Mouse (Mus musculus) MEL (cell line): ENCODE data around the gene Trappc12. TPM values are rescaled to one million over a fixed set of nuclear protein-coding genes. Genes with fewer than 3 reads are reported as not detected.

Experiments
- DNase-seq: peaks from one replicate; pipeline ENCODE4 v3.0.0; 2011; ENCODE audit warnings: low read depth, low spot score
- H3K27ac ChIP-seq: 2 replicates; pipeline ENCODE4 v1.5.1; 2012; ENCODE audit warnings: low read depth, mild to moderate bottlenecking, control low read depth, low read length, moderate library complexity; ENCODE audit not compliant: control insufficient read depth
- H3K27me3 ChIP-seq, 2 experiments: fragments of 150-350 bp in 1 of 2; sonication (generic) in 1 of 2; 2 replicates each; pipeline ENCODE4 v1.6.1; 2012; ENCODE audit warnings: low read length in 2 of 2, mild to moderate bottlenecking in 2 of 2, improper control_type of control experiment in 1 of 2, moderate library complexity in 1 of 2; ENCODE audit not compliant: insufficient read depth in 2 of 2, control insufficient read depth in 1 of 2
- H3K36me3 ChIP-seq, 2 experiments: 2 replicates each; pipeline ENCODE4 v1.6.1; 2012 to 2014; ENCODE audit warnings: low read length in 2 of 2, improper control_type of control experiment in 1 of 2, inconsistent platforms in 1 of 2, mild to moderate bottlenecking in 1 of 2; ENCODE audit not compliant: insufficient read depth in 2 of 2, control insufficient read depth in 1 of 2
- H3K4me1 ChIP-seq, 2 experiments: fragments of 150-350 bp in 1 of 2; sonication (generic) in 1 of 2; 2 replicates each; pipeline ENCODE4 v1.6.1; 2012; ENCODE audit warnings: low read length in 2 of 2, improper control_type of control experiment in 1 of 2, mild to moderate bottlenecking in 1 of 2; ENCODE audit not compliant: insufficient read depth in 2 of 2, control insufficient read depth in 1 of 2
- H3K4me3 ChIP-seq, 2 experiments: fragments of 150-350 bp in 1 of 2; sonication (generic) in 1 of 2; 2 replicates each; pipeline ENCODE4 v1.5.1; 2012; ENCODE audit warnings: low read depth in 2 of 2, low read length in 2 of 2, mild to moderate bottlenecking in 2 of 2, moderate library complexity in 2 of 2, control low read depth in 1 of 2, improper control_type of control experiment in 1 of 2; ENCODE audit not compliant: control insufficient read depth in 1 of 2, insufficient read depth in 1 of 2
- H3K79me2 ChIP-seq: 2 replicates; pipeline ENCODE4 v1.6.1; 2012; ENCODE audit warnings: mild to moderate bottlenecking, low read length, moderate library complexity; ENCODE audit not compliant: control insufficient read depth, poor library complexity, insufficient read depth
- H3K9ac ChIP-seq: 2 replicates; pipeline ENCODE4 v1.6.1; 2012; ENCODE audit warnings: low read depth, mild to moderate bottlenecking, control low read depth, low read length, moderate library complexity; ENCODE audit not compliant: control insufficient read depth, poor library complexity, severe bottlenecking
- H3K9me3 ChIP-seq: fragments of 150-350 bp; sonication (generic); replicated peaks from 2 replicates; pipeline ENCODE4 v1.6.1; 2012; ENCODE audit warnings: mild to moderate bottlenecking, low read length, improper control_type of control experiment, moderate library complexity; ENCODE audit not compliant: insufficient read depth
- BHLHE40 ChIP-seq: IDR thresholded peaks from 2 replicates; pipeline ENCODE4 v1.6.1; 2012; ENCODE audit warnings: low read depth, mild to moderate bottlenecking, inconsistent platforms, low read length, improper control_type of control experiment, borderline replicate concordance
- CHD2 ChIP-seq: IDR thresholded peaks from 2 replicates; pipeline ENCODE4 v1.6.1; 2011; ENCODE audit warnings: low read length, improper control_type of control experiment
- CTCF ChIP-seq, 3 experiments: IDR thresholded peaks in 2 of 3; conservative IDR thresholded peaks in 1 of 3; 2 replicates each; pipeline ENCODE4 v1.5.1; 2011 to 2012; ENCODE audit warnings: low read length in 3 of 3, low read depth in 2 of 3, mild to moderate bottlenecking in 2 of 3, improper control_type of control experiment in 1 of 3, inconsistent platforms in 1 of 3, mixed read lengths in 1 of 3, moderate library complexity in 1 of 3; ENCODE audit not compliant: control insufficient read depth in 1 of 3, insufficient read depth in 1 of 3, poor library complexity in 1 of 3, severe bottlenecking in 1 of 3
- GATA1 ChIP-seq: IDR thresholded peaks from 2 replicates; pipeline ENCODE4 v1.6.1; 2011; ENCODE audit warnings: low read depth, low read length, improper control_type of control experiment
- JUND ChIP-seq: IDR thresholded peaks from 2 replicates; pipeline ENCODE4 v1.6.1; 2011; ENCODE audit warnings: low read depth, mild to moderate bottlenecking, improper control_type of control experiment, low read length
- MAFK ChIP-seq: IDR thresholded peaks from 2 replicates; pipeline ENCODE4 v1.6.1; 2011; ENCODE audit warnings: low read depth, mild to moderate bottlenecking, low read length, improper control_type of control experiment, borderline replicate concordance
- MEF2A ChIP-seq: IDR thresholded peaks from 2 replicates; pipeline ENCODE4 v1.6.1; 2014; ENCODE audit warnings: low read depth, mild to moderate bottlenecking, inconsistent platforms, low read length, improper control_type of control experiment; ENCODE audit not compliant: poor library complexity, insufficient replicate concordance, severe bottlenecking; ENCODE audit errors: extremely low read depth
- MXI1 ChIP-seq: IDR thresholded peaks from 2 replicates; pipeline ENCODE4 v1.6.1; 2011; ENCODE audit warnings: mild to moderate bottlenecking, low read depth, low read length, improper control_type of control experiment
- MYC ChIP-seq: IDR thresholded peaks from 2 replicates; pipeline ENCODE4 v1.6.1; 2011; ENCODE audit warnings: low read depth, mild to moderate bottlenecking, low read length, improper control_type of control experiment, moderate library complexity
- NELFE ChIP-seq: IDR thresholded peaks from 2 replicates; pipeline ENCODE4 v1.6.1; 2011; ENCODE audit warnings: low read depth, low read length, improper control_type of control experiment
- NRF1 ChIP-seq: IDR thresholded peaks from 2 replicates; pipeline ENCODE4 v1.6.1; 2014; ENCODE audit warnings: low read depth, mild to moderate bottlenecking, inconsistent platforms, low read length, improper control_type of control experiment, moderate library complexity; ENCODE audit not compliant: poor library complexity, insufficient read depth, severe bottlenecking
- POLR2AphosphoS2 ChIP-seq: IDR thresholded peaks from 2 replicates; pipeline ENCODE4 v1.6.1; 2011; ENCODE audit warnings: low read length, improper control_type of control experiment
- POLR2AphosphoS5 ChIP-seq: IDR thresholded peaks from 2 replicates; pipeline ENCODE4 v1.6.1; 2012; ENCODE audit warnings: low read depth, borderline replicate concordance, mild to moderate bottlenecking, inconsistent platforms, low read length, moderate library complexity, mixed read lengths
- RAD21 ChIP-seq: IDR thresholded peaks from 2 replicates; pipeline ENCODE4 v1.6.1; 2011; ENCODE audit warnings: mild to moderate bottlenecking, low read depth, low read length, improper control_type of control experiment
- RCOR1 ChIP-seq: IDR thresholded peaks from 2 replicates; pipeline ENCODE4 v1.6.1; 2012; ENCODE audit warnings: low read depth, mild to moderate bottlenecking, inconsistent platforms, low read length, improper control_type of control experiment
- SIN3A ChIP-seq: IDR thresholded peaks from 2 replicates; pipeline ENCODE4 v1.6.1; 2012; ENCODE audit warnings: low read length, improper control_type of control experiment, inconsistent platforms
- TBP ChIP-seq: IDR thresholded peaks from 2 replicates; pipeline ENCODE4 v1.8.0; 2011; ENCODE audit warnings: low read depth, low read length, improper control_type of control experiment
- TCF12 ChIP-seq: IDR thresholded peaks from 2 replicates; pipeline ENCODE4 v1.6.1; 2014; ENCODE audit warnings: low read depth, mild to moderate bottlenecking, inconsistent platforms, low read length, improper control_type of control experiment, moderate library complexity
- USF1 ChIP-seq: IDR thresholded peaks from 2 replicates; pipeline ENCODE4 v1.6.1; 2014; ENCODE audit warnings: low read depth, mild to moderate bottlenecking, inconsistent platforms, low read length, improper control_type of control experiment, moderate library complexity
- USF2 ChIP-seq, 2 experiments: IDR thresholded peaks; 2 replicates each; pipeline ENCODE4 v1.6.1; 2011 to 2012; ENCODE audit warnings: improper control_type of control experiment in 2 of 2, low read length in 2 of 2, borderline replicate concordance in 1 of 2, inconsistent platforms in 1 of 2, low read depth in 1 of 2, mild to moderate bottlenecking in 1 of 2; ENCODE audit not compliant: insufficient read depth in 1 of 2
- ZNF384 ChIP-seq: IDR thresholded peaks from 2 replicates; pipeline ENCODE4 v1.6.1; 2012; ENCODE audit warnings: low read depth, mild to moderate bottlenecking, inconsistent platforms, low read length, improper control_type of control experiment
- polyA plus RNA-seq, 2 experiments: library from polyadenylated mRNA; stranded (reverse) in 1 of 2; unstranded in 1 of 2; fragments of >175 nt in 1 of 2; fragments of >200 nt in 1 of 2; gene quantifications; 2 replicates each; pipeline versions ENCODE4 v1.2.1 to v1.2.4; 2012; ENCODE audit warnings: low replicate concordance in 2 of 2, low read depth in 1 of 2; ENCODE audit not compliant: insufficient read length in 2 of 2, insufficient read depth in 1 of 2, missing spikeins in 1 of 2
- total RNA-seq: library from RNA; depleted of rRNA; stranded (reverse); fragments of 300-350 nt; gene quantifications from 2 replicates; pipeline ENCODE4 v1.2.3, GENCODE M21; 2012

Gene Trappc12
- total and polyA plus RNA-seq, 3 experiments: 31.1 to 35.1 TPM; not detected in 1

- Histone ChIP-seq H3K9me3 (no peaks in the 10 kb centered on the region), H3K27me3 (no peaks in the 10 kb centered on the region), H3K4me1 (no peaks in the 10 kb centered on the region), H3K79me2 (no peaks in the 10 kb centered on the region), H3K9ac (no peak overlapping the region), H3K36me3 (peaks cover 0 to 2% of the 10 kb centered on the region in 2 experiments; a peak in 1 of 4 replicates), H3K27ac (no peak overlapping the region), H3K4me3 (no peak overlapping the region)
- TF ChIP-seq SIN3A (no peak), RAD21 (no peak), JUND (no peak), MYC (no peak), CTCF (IDR thresholded peaks at IDR 0.05 in 2 of 3, conservative IDR thresholded peaks at IDR 0.05 in 1 of 3; ENCODE audit: control insufficient read depth in 1 of 3, insufficient read depth in 1 of 3, low read depth in 2 of 3, low read length in 3 of 3, poor library complexity in 1 of 3, severe bottlenecking in 1 of 3) (no peak), GATA1 (no peak), NELFE (no peak), POLR2AphosphoS5 (no peak), MAFK (no peak), USF2 (IDR thresholded peaks at IDR 0.05; ENCODE audit: borderline replicate concordance in 1 of 2, insufficient read depth in 1 of 2, low read depth in 1 of 2, low read length in 2 of 2) (no peak), TBP (no peak), CHD2 (no peak), NRF1 (no peak), MEF2A (no peak), BHLHE40 (no peak), MXI1 (no peak), TCF12 (no peak)
- DNase-seq: no peak
Observed at GRCm38 (mm10) chr12:28693738-28694137, 56.5 kb downstream of the Trappc12 start.

- no peak overlapping the region for H3K27ac ChIP-seq
- H3K36me3 ChIP-seq: peaks cover 0 to 2% of the 10 kb centered on the region in 2 experiments; a peak in 1 of 4 replicates
- H3K27me3 ChIP-seq: no peaks in the 10 kb centered on the region
- no peaks in the 10 kb centered on the region for H3K9me3 ChIP-seq
- no peak overlapping the region for H3K9ac ChIP-seq
- TF ChIP-seq CHD2: no peak
- TF ChIP-seq MYC: no peak
- TF ChIP-seq ZNF384: no peak
- no peak for TF ChIP-seq RCOR1
- TF ChIP-seq POLR2AphosphoS2: no peak
- TF ChIP-seq USF1: no peak
- no peak for TF ChIP-seq POLR2AphosphoS5
- no peak for TF ChIP-seq NRF1
- no peak for DNase-seq
- no peak overlapping the region for H3K4me3 ChIP-seq
- no peaks in the 10 kb centered on the region for H3K4me1 ChIP-seq
- H3K79me2 ChIP-seq: no peaks in the 10 kb centered on the region
Observed at GRCm38 (mm10) chr12:28690730-28691129, 59.5 kb downstream of the Trappc12 start.
